Mouse (Mus musculus) thymus, adult 2 months (tissue): Measurements from ENCODE around the gene Foxk1. TPM values are rescaled to one million over a fixed set of nuclear protein-coding genes. Genes with fewer than 3 reads are reported as not detected.

ENCODE experiments used
- DNase-seq: peaks from one replicate; pipeline ENCODE4 v3.0.0; 2021
- H3K27ac ChIP-seq: fragments of 200-500 bp; 2 replicates; pipeline ENCODE4 v1.5.1; 2012; ENCODE audit warnings: low read length, control low read depth; ENCODE audit not compliant: control insufficient read depth, insufficient read depth
- H3K27me3 ChIP-seq: fragments of 200-500 bp; 2 replicates; pipeline ENCODE4 v1.6.1; 2012; ENCODE audit warnings: mild to moderate bottlenecking, low read length, moderate library complexity, mixed read lengths; ENCODE audit not compliant: control insufficient read depth, insufficient read depth
- H3K36me3 ChIP-seq: fragments of 200-500 bp; 2 replicates; pipeline ENCODE4 v1.6.1; 2012; ENCODE audit warnings: mild to moderate bottlenecking, low read length, moderate library complexity; ENCODE audit not compliant: control insufficient read depth, insufficient read depth
- H3K4me1 ChIP-seq: fragments of 200-500 bp; replicated peaks from 2 replicates; pipeline ENCODE4 v1.6.1; 2012; ENCODE audit warnings: low read length; ENCODE audit not compliant: control insufficient read depth, insufficient read depth
- H3K4me3 ChIP-seq: fragments of 200-500 bp; 2 replicates; pipeline ENCODE4 v1.5.1; 2012; ENCODE audit warnings: mild to moderate bottlenecking, low read length, control low read depth, moderate library complexity; ENCODE audit not compliant: control insufficient read depth, insufficient read depth
- CTCF ChIP-seq: fragments of 200-500 bp; IDR thresholded peaks from 2 replicates; pipeline ENCODE4 v1.5.1; 2012; ENCODE audit warnings: mild to moderate bottlenecking, control low read depth, low read length, moderate library complexity, borderline replicate concordance; ENCODE audit not compliant: control insufficient read depth, poor library complexity, insufficient read depth; ENCODE audit errors: extremely low read depth
- POLR2A ChIP-seq: fragments of 200-500 bp; IDR thresholded peaks from 2 replicates; pipeline ENCODE4 v1.6.1; 2012; ENCODE audit warnings: mild to moderate bottlenecking, low read length, control low read depth, moderate library complexity; ENCODE audit not compliant: control insufficient read depth, poor library complexity, insufficient read depth; ENCODE audit errors: extremely low read depth
- WGBS: fragments of 180-500 bp; shearing (Covaris S2); methylation state at CpG from one replicate; pipeline ENCODE4 v1.1.7; 2018; 5-methylcytosine and 5-hydroxymethylcytosine counted together
- polyA plus RNA-seq: library from polyadenylated mRNA; depleted of rRNA; stranded (reverse); fragments of >200 nt; gene quantifications from 2 replicates; pipeline ENCODE4 v1.2.3, GENCODE M21; 2012; rRNA removed

The Foxk1 gene
- polyA plus RNA-seq, 1 experiment: 27.9 TPM

DNA sequence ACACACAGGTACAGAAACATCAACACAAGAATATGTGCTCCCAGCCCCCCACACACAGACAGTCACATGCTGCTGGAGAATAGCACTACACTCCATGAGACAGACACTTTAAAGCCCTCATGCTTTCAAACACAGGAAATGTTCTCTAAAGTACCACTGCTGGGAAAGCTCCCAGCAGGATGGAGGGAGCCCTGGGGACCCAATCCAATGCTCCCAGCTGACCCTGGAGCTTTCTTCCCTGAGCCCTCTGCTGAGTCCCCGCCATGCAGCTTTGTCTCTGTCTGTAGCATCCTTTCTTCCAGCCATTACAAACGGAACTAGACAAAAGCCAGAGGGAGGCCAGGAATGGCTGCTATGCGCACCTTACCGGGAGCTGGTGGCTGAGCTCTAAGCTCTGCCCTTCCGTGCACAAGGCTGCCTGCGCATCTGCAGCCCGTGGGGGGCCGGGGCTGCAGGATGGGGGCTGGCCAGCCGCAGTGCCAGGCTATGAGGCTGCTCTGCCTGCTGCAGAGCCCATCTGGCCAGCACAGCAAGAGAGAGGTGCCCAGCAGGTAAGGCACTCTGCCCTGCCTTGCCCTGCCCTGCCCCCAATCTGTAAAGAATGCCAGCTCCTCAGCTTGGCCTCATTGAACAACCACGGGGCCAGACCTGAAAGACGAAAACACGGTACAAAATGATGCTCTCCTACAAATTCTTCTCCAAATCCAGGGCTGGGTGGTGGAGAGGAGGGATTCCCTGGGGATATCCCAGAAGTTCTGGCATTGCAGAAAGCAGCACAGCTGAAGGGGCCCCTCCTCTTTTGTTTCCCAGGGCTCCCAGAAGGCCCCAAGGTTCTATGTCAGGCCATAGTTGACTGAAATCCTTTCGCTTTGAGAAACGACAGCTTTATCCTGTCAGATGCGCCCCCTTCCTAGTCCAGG is 108.1 kb downstream of the Foxk1 start:
- Histone ChIP-seq H3K36me3 (no peaks in the 10 kb centered on the region), H3K4me3 (no peak overlapping the region), H3K27me3 (no peaks in the 10 kb centered on the region), H3K27ac (no peak overlapping the region), H3K4me1 (no peaks in the 10 kb centered on the region)
- no peak for TF ChIP-seq CTCF
- TF ChIP-seq POLR2A: no peak
- WGBS: 58% methylated on average over 15 of the region's 15 CpGs
- DNase-seq: no peak

DNA sequence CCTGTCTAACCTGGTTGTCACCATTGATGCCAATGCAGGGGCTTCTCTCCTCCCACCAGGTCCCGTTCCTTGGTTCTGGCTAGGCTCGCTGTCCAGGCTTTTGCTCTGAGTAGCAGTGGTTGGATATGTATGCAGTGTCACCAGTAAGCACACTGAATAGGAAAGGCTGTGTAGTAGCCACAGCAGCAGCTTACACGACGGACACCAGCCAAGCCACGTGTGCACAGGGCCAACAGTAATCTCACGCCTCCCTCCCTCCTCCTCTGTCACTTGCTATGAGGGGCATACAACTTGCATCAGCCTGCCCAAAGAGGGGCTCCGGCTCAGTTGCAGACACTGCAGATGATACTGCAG is 108.7 kb downstream of the Foxk1 start:
- Histone ChIP-seq H3K4me3 (no peak overlapping the region), H3K4me1 (no peaks in the 10 kb centered on the region), H3K27ac (no peak overlapping the region), H3K27me3 (no peaks in the 10 kb centered on the region), H3K36me3 (no peaks in the 10 kb centered on the region)
- WGBS: 85% methylated on average over 7 of the region's 7 CpGs
- no peak for TF ChIP-seq POLR2A
- TF ChIP-seq CTCF: no peak
- DNase-seq: no peak

Other genes with a start within 250 kb of the Foxk1 start
- 75.2 and 87.1 TPM in 2 replicates for gene Ap5z1, start 62.4 kb downstream of the Foxk1 start, polyA plus RNA-seq
- gene Papolb, start 128.6 kb downstream of the Foxk1 start, polyA plus RNA-seq: 0.04 TPM in 1 of 2 replicates, not detected in the other
- gene Radil, start 149.6 kb downstream of the Foxk1 start, polyA plus RNA-seq: 1.7 and 1.9 TPM in 2 replicates
- 0.20 and 0.54 TPM in 2 replicates for gene Mmd2, start 207.3 kb downstream of the Foxk1 start, polyA plus RNA-seq
- 54.4 and 65.6 TPM in 2 replicates for gene Wipi2, start 226.2 kb downstream of the Foxk1 start, polyA plus RNA-seq